Mouse (Mus musculus) lung, postnatal 36 days (tissue): ENCODE results near the gene Rnase2a.
"Not testable (repeated sequence)": the region's sequence is repeated elsewhere in the genome, so short reads cannot be mapped to it uniquely, and the experiment has no call there.

Experiments used
- DNase-seq: peaks from one replicate; pipeline ENCODE4 v3.0.0; 2022; ENCODE audit warnings: mixed read lengths

The Rnase2a gene

DNA sequence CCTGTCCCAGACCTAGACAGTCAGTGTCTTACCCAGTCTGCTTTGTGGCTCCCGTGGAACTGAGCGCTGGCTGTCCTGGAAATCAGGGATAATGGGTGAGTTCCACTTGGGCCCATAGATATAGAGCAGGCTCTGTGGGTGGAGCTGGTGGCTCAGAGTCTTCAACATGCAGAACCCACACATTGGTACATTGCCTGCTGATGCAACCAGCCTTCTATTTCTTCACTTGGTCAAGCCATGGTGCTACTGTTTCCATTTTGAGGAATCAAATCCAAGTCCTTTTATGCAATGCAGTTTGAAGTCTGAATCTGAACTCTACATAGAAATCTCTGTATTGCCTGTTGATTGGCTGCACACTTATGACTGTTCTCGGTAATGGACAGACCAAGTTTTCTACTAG lies at the start of gene Rnase2a:
Gene Rnase2a, minus strand, starts transcription at position 72 of the 400 bp plus-strand sequence.
- DNase-seq, result peak; percentile 57

DNA sequence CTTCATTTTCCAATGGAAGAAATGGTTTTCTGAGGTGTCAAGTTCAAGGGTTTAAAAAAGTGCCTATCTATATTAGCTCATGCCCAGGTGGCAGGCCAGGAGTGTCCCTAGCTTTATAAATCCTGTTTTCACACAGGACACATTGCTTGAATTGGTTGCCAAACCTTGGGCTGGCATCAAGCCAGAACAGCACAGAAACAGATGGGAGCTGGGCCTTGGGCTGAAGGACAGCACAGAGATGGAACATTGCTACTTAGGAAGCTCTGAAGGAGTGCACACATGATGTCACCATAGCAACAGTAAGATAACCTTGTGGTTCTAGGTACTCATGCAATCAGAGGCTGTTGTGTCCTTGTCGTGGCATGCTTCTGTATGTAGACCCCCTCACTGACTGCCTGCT lies 35.6 kb upstream of the Rnase2a start:
- no peak for DNase-seq

DNA sequence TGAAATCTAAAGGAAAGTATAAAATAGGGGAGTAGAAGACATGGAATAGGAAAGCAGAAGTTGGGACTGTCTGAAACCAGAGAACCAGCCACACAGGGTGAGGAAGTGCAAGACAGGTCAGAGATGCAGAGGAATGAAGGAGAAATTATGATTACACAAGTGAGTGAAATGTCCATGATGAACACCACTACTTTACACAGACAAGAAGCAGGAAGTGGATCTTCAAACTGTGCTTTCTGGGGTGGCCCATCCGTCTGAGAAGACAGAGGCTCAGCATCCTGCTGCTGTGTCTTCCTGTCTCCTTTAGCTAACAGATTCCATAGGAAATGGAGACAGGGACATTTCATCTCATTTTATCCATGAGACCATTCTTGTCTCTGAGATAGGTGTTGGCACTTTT lies 22.6 kb upstream of the Rnase2a start:
- DNase-seq, result peak; percentile 11

DNA sequence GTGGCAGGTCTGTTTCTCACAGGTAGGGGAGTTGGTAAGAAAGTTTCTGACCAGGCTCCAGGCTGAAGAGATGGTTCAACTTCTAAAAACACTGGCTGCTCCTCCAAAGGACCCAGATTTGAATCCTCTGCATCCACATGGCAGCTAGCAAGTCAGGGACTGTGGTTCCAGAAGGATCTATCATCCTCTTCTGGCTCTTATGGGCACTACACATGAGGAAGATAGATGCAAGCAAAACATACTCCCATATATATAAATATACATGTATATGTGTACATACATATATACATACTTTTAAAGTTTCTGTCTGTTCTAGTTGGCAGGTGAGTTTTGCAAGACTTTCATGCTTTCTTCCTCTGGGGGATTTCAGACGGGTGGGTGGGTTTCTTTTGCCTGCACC lies 12.8 kb upstream of the Rnase2a start:
- DNase-seq, result no peak

DNA sequence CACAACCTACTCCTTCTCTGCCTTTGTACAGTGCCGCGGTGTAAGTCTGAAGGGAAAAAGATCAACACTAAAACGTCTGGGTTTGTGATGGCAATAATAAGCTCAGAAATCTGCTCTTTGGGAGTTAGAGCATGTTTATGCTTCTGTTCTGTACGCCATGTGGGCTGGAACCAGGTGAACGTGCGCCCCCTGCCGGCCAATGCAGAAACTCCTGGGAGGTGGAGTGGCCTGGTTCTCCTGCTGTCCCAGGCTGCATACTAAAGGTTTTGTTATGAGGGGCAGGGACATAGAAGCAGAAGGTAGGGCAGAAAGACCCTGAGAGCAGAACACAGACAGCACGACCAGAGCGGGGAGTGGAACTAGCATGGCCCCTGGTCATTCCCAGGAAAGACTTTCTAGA lies 10.2 kb upstream of the Rnase2a start:
- peak; percentile 72 for DNase-seq

DNA sequence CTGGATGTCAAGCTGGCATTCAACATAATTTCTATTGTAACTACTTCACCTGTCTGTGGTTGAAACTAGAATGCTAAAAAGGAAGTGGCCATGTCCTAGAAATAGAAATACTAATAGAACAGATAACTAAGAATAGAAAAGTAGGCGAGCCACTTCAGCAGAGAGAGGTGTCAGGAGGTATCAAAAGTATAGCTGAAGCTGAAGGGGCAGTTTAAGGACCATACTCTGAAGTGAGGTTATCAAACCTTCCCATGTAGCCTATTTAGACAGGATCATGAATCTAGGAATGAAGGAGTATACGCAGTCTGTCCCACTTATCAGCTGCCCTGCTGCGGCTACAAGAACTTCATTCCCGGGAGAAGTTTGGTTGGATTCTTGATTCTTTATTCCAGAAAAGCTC lies 9.8 kb upstream of the Rnase2a start:
- no peak for DNase-seq

DNA sequence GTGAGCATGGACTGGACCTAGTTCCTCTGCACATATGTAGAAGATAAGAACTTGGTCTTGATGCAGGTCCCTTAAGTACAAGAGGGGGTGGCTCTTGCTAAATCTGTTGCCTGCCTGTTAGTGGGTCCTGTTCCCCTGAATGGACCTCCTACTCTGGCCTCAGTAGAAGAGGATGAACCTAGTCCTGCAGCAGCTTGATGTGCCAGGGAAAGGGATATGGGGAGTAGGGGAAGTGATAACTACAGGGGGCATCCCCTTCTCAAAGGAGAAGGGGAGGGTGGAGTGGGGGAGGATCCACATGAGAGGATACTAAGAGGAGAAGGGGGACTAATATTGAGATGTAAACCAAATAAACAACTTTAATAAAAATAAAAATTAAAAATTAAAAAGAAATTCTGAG lies 6.5 kb upstream of the Rnase2a start:
- no peak for DNase-seq

DNA sequence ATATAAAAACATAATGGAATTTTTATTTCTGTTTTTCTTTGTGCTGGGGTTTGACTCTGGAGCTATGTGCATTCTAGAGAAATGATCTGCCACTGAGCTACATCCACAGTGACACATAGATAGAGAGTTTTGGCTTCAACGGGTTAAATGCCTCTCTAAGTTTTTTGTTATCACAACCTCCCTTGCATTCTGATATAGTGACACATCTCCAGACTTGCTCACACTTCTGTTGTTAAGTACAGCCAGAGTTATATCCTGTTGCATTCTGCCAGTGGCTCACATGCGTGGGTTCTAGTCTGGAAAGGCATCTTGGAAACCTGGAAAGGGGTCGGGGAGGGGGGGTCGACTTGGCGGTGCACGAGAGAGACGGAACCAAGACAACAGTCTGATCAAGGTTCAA lies 3.8 kb upstream of the Rnase2a start:
- no peak for DNase-seq

DNA sequence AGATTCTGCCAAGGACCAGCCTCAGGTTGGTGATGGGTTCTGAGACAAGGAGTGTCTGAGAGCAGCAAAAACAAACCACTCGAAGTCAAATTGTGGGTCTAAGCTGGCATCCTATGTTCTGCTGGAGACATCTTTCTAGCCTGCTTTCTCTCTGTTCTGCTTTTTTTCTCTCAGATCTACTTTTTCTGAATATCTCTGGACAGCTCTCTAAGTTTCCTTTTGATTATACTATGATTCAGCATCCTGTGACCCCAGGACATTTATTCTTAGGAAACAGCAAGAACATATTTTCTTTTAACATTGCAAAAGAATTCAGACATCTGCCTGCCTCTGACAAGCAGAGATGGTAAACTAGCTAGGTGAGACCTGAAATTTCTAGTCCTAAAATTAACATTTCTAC lies 2.3 kb downstream of the Rnase2a start:
- DNase-seq, result no peak

DNA sequence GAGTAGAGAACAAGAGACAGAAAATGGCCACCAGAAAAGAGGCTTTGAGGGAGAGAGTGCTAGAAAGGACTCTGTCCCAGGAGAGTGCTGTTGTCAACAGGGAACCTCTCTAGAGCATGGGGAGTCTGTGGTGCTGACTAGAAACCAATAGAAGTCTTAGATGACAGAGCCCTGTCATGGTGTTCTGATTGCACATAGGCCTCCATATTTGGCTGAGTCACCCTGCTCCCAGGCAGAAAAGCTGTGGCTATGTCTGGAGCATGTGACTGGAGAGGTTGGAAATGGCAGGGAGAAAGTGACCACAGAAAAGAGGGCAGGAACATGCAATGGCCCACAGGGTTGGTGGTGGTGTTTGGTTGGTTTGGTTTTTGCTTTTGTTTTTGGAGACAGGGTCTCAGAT lies 3.7 kb downstream of the Rnase2a start:
- not testable (repeated sequence) for DNase-seq

DNA sequence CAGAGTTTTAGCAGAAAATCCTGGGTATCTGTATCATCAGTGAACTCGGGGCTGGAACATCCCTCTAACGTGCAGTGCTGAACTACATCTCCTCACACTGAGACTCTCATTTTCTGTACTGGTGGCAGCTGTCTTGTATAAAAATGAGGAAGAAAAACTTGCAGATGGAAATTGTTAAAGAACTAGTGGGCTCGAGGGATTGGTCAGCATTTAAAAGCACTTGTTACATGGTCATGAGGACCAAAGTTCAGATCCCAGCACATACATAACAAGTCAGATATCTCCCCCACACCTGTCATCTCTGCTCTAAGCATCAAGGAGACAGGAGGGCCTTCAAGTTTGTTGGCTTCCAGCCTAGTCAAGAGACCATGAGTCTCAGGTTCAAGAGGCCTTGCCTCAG lies 5.6 kb downstream of the Rnase2a start:
- DNase-seq, result no peak

DNA sequence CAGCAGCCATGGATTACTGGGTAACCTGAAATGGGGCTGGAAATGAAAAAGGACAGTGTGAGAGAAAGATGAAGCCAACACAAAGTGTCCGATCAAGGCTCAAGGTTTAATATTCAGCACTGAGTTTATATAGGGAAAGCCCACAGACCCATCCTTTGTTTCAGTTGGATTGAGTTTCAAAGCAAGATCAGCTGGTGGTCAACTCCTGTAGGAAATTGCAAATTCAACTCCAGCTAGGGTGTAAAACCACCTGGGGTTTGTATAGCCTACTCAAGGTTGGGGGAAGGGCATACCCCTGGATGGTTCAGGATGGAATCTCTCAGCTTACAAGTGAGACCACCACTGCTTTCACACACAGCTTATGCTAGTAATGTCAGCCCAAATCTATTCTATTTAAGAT lies 8.2 kb downstream of the Rnase2a start:
- no peak for DNase-seq

DNA sequence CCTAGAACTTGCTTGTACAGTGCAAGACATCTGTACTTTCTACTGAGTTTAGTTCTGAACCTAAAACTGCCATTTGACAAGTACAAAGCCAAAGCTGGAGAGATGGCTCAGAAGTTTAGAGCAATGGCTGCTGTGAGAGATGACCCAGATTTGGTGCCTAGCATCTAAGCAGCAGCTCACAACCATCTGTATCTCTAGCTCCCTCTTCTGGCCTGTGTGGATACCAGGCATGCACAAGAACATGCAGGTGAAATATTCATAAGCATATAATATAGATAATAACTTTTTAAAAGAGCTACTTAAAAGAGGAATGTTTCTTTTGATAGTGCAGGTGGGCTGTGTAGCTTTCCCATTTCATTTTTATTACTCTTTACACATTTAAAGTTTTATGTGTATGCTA lies 15.0 kb downstream of the Rnase2a start:
- DNase-seq, result peak; percentile 77

DNA sequence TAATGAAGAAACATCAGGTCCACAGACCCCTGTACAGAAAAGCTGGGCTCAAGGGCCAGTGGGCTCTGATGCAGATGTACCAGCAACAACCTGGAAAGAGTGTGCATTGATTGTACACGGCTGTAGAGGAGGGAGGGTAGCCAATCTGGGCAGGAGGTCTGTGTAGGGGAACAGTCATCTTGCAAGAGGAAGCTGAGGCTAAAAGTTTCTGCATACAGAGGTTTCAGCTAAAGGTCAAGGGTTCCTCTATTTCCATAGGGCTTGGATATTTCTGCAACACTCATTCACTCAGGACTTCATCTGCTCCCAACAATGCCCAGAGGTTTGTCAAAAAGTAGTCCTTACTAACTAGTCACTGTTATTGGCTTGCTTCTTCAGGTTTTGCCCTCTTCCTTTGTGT lies 18.4 kb downstream of the Rnase2a start:
- peak; percentile 22 for DNase-seq

DNA sequence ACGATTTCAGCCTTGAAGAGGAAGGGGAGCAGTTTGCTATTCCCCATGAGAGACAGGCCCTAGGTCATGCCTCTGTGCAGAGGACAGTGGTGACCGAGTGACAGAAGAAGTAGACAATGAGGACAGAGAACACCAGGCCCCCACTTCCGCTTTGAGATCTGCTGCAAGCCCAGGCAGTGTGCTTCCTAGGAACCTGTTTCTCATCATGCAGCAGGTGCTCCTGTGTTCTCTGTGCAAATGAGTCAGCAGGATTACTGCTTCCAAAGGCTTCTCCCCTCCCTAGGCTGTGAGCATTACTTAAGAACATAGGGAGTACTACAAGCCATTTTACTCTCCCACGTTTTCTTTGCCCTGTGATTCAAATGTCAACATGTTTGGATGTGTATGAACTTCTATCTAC lies 26.3 kb downstream of the Rnase2a start:
- peak; percentile 19 for DNase-seq

DNA sequence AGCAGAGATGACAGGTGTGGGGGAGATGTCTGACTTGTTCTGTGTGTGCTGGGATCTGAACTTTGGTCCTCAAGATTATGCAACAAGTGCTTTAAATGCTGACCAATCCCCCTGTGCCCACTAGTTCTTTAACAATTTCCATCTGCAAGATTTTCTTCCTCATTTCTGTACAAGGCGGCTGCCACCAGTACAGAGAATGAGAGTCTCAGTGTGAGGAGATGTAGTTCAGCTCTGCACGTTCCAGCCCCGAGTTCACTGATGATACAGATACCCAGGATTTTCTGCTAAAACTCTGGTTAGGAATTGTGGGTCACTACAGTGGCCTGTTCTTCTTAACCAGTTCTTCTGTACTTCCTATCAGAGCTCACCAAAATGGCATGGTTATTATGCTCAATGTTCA lies 35.8 kb downstream of the Rnase2a start:
- not testable (repeated sequence) for DNase-seq
